Mouse (Mus musculus): Measurements from ENCODE around the gene BC025446. TPM values are rescaled to one million over a fixed set of nuclear protein-coding genes. Genes with fewer than 3 reads are reported as not detected.
"Not testable (repeated sequence)": the region's sequence is repeated elsewhere in the genome, so short reads cannot be mapped to it uniquely, and the experiment has no call there.

The BC025446 gene
- polyA plus RNA-seq (2016; fragmentation: Nextera tagmentation; extraction: Ambion mirVana): not detected in 2 replicates

DNA sequence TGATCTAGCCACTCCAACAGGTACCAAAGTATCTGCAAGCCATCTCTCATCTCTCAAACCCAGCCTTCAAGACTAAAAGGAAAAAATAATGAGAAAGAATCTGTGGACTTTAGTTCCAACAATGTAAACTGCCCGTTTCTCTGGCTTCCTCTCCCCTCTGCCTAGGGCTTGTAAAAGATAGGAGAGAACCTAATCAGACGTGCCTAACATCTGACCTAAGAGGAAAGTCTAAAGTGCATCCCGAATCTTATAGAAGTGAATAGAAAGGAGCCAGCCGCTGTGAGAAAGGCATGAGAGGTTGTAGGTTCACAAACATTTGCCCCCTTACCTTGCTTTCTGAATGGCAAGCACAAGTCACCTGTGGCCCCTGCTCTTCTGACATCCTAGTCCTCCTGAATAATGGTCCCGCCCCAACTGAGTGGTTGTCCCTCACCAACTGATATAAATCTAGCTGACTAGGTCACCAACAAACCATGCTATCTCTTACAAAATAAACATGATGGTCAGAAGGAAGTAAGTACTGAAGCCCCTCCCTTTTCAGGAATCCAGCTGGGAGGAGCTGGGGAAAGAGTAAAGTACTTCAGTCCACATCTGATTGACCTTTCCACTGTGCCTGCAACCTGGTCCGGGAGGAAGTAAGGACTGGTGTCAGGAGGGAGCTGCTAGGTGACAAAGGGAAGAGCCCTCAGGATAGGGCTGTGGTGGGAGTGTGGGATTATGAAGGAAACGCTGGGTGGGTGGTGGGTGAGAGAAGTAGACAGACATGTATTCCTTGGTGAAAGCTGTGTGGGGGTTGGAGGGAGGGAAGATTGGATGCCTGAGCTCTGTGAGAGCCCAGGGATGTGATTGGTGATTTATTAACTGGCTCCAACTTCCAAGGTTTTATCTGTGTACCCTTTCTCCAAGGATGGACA, at the start of gene BC025446:
Gene BC025446 (plus strand): TSS at position 599 of the 914 bp plus-strand sequence.
- Histone ChIP-seq H3K27ac (no peak within 1 kb of the TSS), H3K4me1 (replicated peaks) (no peaks in the 10 kb centered on the region), H3K4me2 (no peak within 1 kb of the TSS), H3K36me3 (no peaks in the 10 kb centered on the region), H3K9ac (replicated peaks) (no peak within 1 kb of the TSS), H3K4me3 (replicated peaks) (no peak within 1 kb of the TSS), H3K9me3 (no peaks in the 10 kb centered on the region), H3K27me3 (no peaks in the 10 kb centered on the region)
- no peak for ATAC-seq (ENCODE audit: insufficient number of reproducible peaks, insufficient read depth, low FRiP score, low TSS enrichment, low read depth)
- WGBS: 80% methylated on average over 7 of the region's 7 CpGs

- WGBS: 58% methylated on average over 1 of the region's 1 CpGs
- H3K9me3 ChIP-seq: no peaks in the 10 kb centered on the region
- no peak overlapping the region for H3K4me3 ChIP-seq (replicated peaks)
- H3K36me3 ChIP-seq: no peaks in the 10 kb centered on the region
- ATAC-seq (ENCODE audit: insufficient number of reproducible peaks, insufficient read depth, low FRiP score, low TSS enrichment, low read depth): no peak
- H3K27me3 ChIP-seq: no peaks in the 10 kb centered on the region
- H3K4me1 ChIP-seq (replicated peaks): no peaks in the 10 kb centered on the region
- H3K9ac ChIP-seq (replicated peaks): no peak overlapping the region
- H3K4me2 ChIP-seq: no peak overlapping the region
- no peak overlapping the region for H3K27ac ChIP-seq
Observed at GRCm38 (mm10) chr15:75175506-75175905, 40.7 kb upstream of the BC025446 start.

- H3K9me3 ChIP-seq: no peaks in the 10 kb centered on the region
- H3K27me3 ChIP-seq: no peaks in the 10 kb centered on the region
- no peak overlapping the region for H3K9ac ChIP-seq (replicated peaks)
- no peaks in the 10 kb centered on the region for H3K4me1 ChIP-seq (replicated peaks)
- 35% methylated on average over 2 of the region's 2 CpGs for WGBS
- no peak for ATAC-seq (ENCODE audit: insufficient number of reproducible peaks, insufficient read depth, low FRiP score, low TSS enrichment, low read depth)
- H3K4me2 ChIP-seq: no peak overlapping the region
- no peak overlapping the region for H3K4me3 ChIP-seq (replicated peaks)
- H3K36me3 ChIP-seq: no peaks in the 10 kb centered on the region
- H3K27ac ChIP-seq: no peak overlapping the region
Observed at GRCm38 (mm10) chr15:75186291-75186690, 29.9 kb upstream of the BC025446 start.

DNA sequence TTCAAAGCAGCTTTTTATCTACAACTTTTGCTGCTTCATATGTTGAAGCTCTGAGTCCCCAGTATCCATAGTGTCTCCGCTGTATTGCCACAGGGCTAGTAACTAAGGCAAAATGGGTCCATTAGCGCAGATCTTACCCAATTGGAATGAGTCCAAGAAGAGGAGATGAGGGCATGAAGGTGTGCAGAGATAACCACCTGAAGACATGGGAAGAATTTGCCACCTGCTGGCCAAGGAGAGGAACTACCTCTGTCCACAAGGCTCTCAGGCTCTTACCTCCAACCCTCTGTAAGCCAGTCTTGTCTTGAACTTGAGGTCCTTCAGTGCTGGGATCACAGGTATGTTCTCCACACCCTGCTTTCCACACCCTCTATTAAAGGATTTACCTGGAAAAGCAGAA, 27.1 kb upstream of the BC025446 start:
- no peaks in the 10 kb centered on the region for H3K36me3 ChIP-seq

GRCm38 (mm10) chr15:75190560-75190959, 25.6 kb upstream of the BC025446 start:
- not testable (repeated sequence) for ATAC-seq (ENCODE audit: insufficient number of reproducible peaks, insufficient read depth, low FRiP score, low TSS enrichment, low read depth); H3K9ac ChIP-seq (replicated peaks); H3K27me3 ChIP-seq; H3K27ac ChIP-seq; H3K4me1 ChIP-seq (replicated peaks); H3K36me3 ChIP-seq; H3K4me2 ChIP-seq; H3K4me3 ChIP-seq (replicated peaks); H3K9me3 ChIP-seq
- 33% methylated on average over 2 of the region's 3 CpGs for WGBS

More for the DNA sequence above, 27.1 kb upstream of the BC025446 start:
- no peak overlapping the region for H3K4me3 ChIP-seq (replicated peaks)
- 67% methylated on average over 2 of the region's 2 CpGs for WGBS
- no peak overlapping the region for H3K27ac ChIP-seq
- ATAC-seq (ENCODE audit: insufficient number of reproducible peaks, insufficient read depth, low FRiP score, low TSS enrichment, low read depth): no peak
- no peaks in the 10 kb centered on the region for H3K27me3 ChIP-seq
- H3K9me3 ChIP-seq: no peaks in the 10 kb centered on the region
- H3K4me2 ChIP-seq: no peak overlapping the region
- no peaks in the 10 kb centered on the region for H3K4me1 ChIP-seq (replicated peaks)
- no peak overlapping the region for H3K9ac ChIP-seq (replicated peaks)

DNA sequence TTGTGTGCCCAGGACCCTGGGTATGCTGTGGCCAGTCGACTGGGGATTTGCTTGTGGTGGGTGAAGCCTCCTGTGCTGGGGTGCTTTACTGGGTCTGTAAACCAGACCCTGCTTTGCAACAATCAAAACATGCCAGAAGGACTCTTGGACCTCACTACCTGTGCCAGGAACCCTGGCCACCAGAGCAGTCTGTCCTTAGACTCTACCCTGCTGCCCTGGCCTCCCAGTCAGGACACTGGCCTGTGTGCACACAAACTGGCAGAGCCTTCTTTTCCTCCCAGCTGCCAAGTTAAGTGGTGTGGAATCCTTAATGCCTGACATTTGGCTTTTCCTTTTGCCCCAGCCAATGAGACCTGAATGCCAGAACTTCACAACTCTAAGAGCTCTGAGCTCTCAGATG, 655 bp downstream of the BC025446 start:
- H3K9ac ChIP-seq (replicated peaks): no peak overlapping the region
- H3K27me3 ChIP-seq: no peaks in the 10 kb centered on the region
- 100% methylated on average over 1 of the region's 1 CpGs for WGBS

DNA sequence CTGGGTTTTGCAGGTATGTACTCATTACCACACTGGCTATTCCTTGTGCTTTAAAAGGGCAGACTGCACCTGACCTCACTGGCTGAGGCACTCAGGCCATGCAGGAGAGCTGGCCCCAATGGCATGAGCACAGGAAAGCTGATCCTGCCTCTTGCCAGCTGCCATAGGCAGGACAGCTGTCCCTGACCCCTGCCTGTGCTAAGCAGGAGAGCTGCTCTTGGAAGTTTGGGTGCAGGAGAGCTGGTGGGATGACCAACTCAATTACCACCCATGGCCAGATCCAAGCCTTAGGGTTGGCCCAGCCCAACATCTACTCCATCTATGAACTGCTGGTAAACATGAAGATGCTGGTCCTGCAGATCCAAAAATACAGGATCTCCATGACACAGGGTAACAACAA, 5.8 kb downstream of the BC025446 start:
- Histone ChIP-seq H3K36me3 (no peaks in the 10 kb centered on the region), H3K27ac (no peak overlapping the region), H3K9me3 (no peaks in the 10 kb centered on the region; the same call in 1 of the 2 replicates), H3K4me3 (replicated peaks) (no peak overlapping the region), H3K4me1 (replicated peaks) (no peaks in the 10 kb centered on the region), H3K9ac (replicated peaks) (no peak overlapping the region), H3K27me3 (no peaks in the 10 kb centered on the region), H3K4me2 (no peak overlapping the region)
- ATAC-seq (ENCODE audit: insufficient number of reproducible peaks, insufficient read depth, low FRiP score, low TSS enrichment, low read depth): no peak

More for the DNA sequence above, 655 bp downstream of the BC025446 start:
- H3K9me3 ChIP-seq: no peaks in the 10 kb centered on the region
- no peak for ATAC-seq (ENCODE audit: insufficient number of reproducible peaks, insufficient read depth, low FRiP score, low TSS enrichment, low read depth)
- no peaks in the 10 kb centered on the region for H3K4me1 ChIP-seq (replicated peaks)
- H3K4me2 ChIP-seq: no peak overlapping the region
- H3K4me3 ChIP-seq (replicated peaks): no peak overlapping the region
- H3K36me3 ChIP-seq: no peaks in the 10 kb centered on the region
- H3K27ac ChIP-seq: no peak overlapping the region

GRCm38 (mm10) chr15:75237736-75238288, 21.6 kb downstream of the BC025446 start:
- ATAC-seq (ENCODE audit: insufficient number of reproducible peaks, insufficient read depth, low FRiP score, low TSS enrichment, low read depth): no peak
- H3K27me3 ChIP-seq: no peaks in the 10 kb centered on the region
- H3K4me1 ChIP-seq (replicated peaks): no peaks in the 10 kb centered on the region
- no peak overlapping the region for H3K4me2 ChIP-seq
- WGBS: 91% methylated on average over 3 of the region's 3 CpGs
- H3K27ac ChIP-seq: no peak overlapping the region
- no peak overlapping the region for H3K9ac ChIP-seq (replicated peaks)
- no peaks in the 10 kb centered on the region for H3K36me3 ChIP-seq
- H3K4me3 ChIP-seq (replicated peaks): no peak overlapping the region
- H3K9me3 ChIP-seq: no peaks in the 10 kb centered on the region

- whole genome bisulfite sequencing: 27% methylated on average over 2 of the region's 2 CpGs
- H3K27me3 ChIP-seq: no peaks in the 10 kb centered on the region
- no peak for ATAC-seq (ENCODE audit: insufficient number of reproducible peaks, insufficient read depth, low FRiP score, low TSS enrichment, low read depth)
- H3K36me3 ChIP-seq: no peaks in the 10 kb centered on the region
- no peak overlapping the region for H3K9ac ChIP-seq (replicated peaks)
- no peak overlapping the region for H3K4me3 ChIP-seq (replicated peaks)
- H3K4me2 ChIP-seq: no peak overlapping the region
- H3K4me1 ChIP-seq (replicated peaks): no peaks in the 10 kb centered on the region
- no peak overlapping the region for H3K27ac ChIP-seq
- no peaks in the 10 kb centered on the region for H3K9me3 ChIP-seq
Observed at GRCm38 (mm10) chr15:75240558-75240957, 24.4 kb downstream of the BC025446 start.

DNA sequence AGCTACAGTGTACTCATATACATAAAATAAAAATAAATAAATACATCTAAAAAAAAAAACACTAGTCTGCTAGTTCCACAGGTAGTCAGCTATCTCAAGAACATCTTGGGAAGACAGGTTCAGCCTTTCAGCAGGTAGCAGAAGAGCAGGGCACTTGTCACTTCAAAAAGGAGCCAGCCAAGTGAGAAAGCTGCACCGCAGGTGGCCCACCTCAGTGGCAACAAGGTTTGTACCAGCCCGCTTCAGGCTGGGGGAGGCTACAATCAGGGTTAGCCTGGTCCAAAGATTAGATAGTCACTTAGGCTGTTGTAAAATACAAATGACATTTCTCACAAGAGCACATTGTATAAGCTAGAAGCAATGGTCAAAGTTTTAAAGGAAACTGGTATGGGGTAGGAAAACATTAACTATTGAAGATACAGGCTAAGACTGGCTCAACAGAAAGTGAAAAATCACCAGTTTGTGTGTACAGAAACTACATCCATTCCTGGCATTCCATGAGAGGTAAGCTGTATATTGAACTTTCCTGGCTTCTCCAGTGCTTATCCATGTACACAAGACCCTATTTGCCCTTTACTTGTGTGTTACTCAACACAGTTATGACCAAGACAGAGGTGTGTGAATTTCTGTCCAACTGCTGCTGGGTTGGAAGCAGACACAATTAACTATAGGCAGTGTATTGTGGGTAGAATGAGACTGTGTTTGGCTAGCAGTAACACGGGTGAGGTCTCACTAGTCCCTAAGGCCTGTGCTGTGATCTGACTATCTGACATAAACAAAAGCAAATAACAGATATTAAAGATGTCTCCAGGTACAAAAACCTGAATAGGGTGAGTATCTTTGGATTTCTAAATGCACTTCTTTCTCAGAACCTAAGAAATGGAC, 26.8 kb downstream of the BC025446 start:
- Histone ChIP-seq H3K4me1 (replicated peaks) (no peaks in the 10 kb centered on the region), H3K4me3 (replicated peaks) (no peak overlapping the region), H3K9ac (replicated peaks) (no peak overlapping the region), H3K27me3 (no peaks in the 10 kb centered on the region), H3K27ac (no peak overlapping the region), H3K36me3 (no peaks in the 10 kb centered on the region), H3K4me2 (no peak overlapping the region), H3K9me3 (no peaks in the 10 kb centered on the region)
- 73% methylated on average over 3 of the region's 3 CpGs for WGBS
- no peak for ATAC-seq (ENCODE audit: insufficient number of reproducible peaks, insufficient read depth, low FRiP score, low TSS enrichment, low read depth)

DNA sequence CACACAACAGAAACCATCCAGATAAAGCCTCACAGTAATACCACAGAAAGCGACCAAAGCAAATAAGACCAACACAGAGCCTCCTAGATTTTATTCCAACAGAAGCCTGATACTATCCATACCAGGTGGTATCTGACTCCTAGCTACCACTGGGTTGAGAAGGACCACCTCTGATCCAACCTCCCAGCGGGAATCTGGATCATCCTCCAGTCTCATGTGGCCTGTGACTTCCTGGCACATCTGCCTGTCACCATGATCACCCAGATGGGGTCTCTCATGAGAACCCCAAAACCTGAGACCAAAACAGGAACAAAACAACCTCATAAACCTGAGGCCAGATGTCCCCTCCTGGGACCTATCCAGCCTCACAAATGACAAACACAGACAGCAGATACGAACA, 38.5 kb downstream of the BC025446 start:
- no peaks in the 10 kb centered on the region for H3K4me1 ChIP-seq (replicated peaks)
- 89% methylated on average over 3 of the region's 3 CpGs for WGBS
- no peaks in the 10 kb centered on the region for H3K9me3 ChIP-seq
- H3K9ac ChIP-seq (replicated peaks): no peak overlapping the region
- no peak overlapping the region for H3K4me2 ChIP-seq
- no peak overlapping the region for H3K4me3 ChIP-seq (replicated peaks)
- H3K27ac ChIP-seq: no peak overlapping the region
- no peaks in the 10 kb centered on the region for H3K27me3 ChIP-seq
- H3K36me3 ChIP-seq: no peaks in the 10 kb centered on the region
- no peak for ATAC-seq (ENCODE audit: insufficient number of reproducible peaks, insufficient read depth, low FRiP score, low TSS enrichment, low read depth)
